Mouse (Mus musculus) C2C12 (cell line): ENCODE measurements at regions not wholly inside any gene's neighbourhood (a gene's known extent, or its start where the extent isn't known, plus 50 kb on each side); places are given as distances from the start of the nearest gene placed in this dataset.

Source experiments
- CTCF ChIP-seq: IDR thresholded peaks from one replicate; pipeline ENCODE4 v1.5.1; 2011; ENCODE audit not compliant: control insufficient read depth, insufficient read depth, insufficient read length
- FOSL1 ChIP-seq: IDR thresholded peaks from one replicate; pipeline ENCODE4 v1.8.0; 2011; ENCODE audit warnings: mild to moderate bottlenecking, low read length; ENCODE audit not compliant: poor library complexity, insufficient read depth, severe bottlenecking
- MAX ChIP-seq: IDR thresholded peaks from one replicate; pipeline ENCODE4 v1.6.1; 2011; ENCODE audit warnings: mild to moderate bottlenecking, control low read depth
- MYOD1 ChIP-seq: IDR thresholded peaks from one replicate; pipeline ENCODE4 v1.6.1; 2011; ENCODE audit warnings: low read depth; ENCODE audit not compliant: control insufficient read depth, insufficient read length
- USF1 ChIP-seq: IDR thresholded peaks from one replicate; pipeline ENCODE4 v1.6.1; 2011; ENCODE audit warnings: low read depth, mild to moderate bottlenecking, control low read depth, moderate library complexity

DNA sequence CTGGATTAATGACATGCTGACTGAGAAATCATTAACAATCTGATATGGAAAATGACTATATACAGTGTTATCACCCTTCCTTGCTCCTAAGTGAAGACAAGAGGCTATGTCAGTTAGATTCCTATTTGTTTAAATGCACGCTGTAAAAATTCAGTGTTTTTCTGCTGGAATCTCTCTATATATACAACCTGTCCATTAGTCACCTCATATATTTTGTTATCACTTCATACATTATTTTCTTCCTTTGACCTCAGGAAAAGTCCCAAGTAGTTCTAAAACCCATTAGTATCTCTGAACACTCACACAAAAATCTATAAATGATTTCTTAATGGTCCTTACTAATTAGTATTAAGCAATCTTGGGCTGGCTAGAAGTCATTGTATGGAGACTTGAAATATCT lies 3529.5 kb downstream of the 9330182O14Rik start:
- TF ChIP-seq CTCF (no peak), MYOD1 (no peak), USF1 (no peak), MAX (no peak), FOSL1 (no peak)
